Mouse (Mus musculus): ENCODE data around the gene Hdhd5.

DNA sequence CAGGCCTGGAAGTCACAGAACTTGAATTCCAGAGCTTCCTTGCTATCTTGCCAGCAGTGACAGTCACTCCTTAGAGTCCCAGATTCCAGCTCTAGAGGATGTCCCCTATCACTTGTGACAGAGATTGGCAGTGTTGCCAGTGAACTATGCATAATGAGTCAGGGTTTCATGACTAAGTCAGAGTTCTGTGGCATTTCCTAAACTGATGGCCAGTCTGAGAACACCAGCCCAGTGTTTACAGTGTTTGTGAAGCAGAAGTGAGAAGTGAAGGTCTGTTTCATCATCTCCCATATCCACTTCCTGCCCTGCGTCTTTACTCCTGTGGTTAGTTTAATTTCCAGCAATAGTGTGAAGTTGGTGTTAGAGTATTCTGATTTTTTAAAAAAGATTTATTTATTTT is 60.5 kb downstream of the Hdhd5 start:
- no peak for TF ChIP-seq CTCF (IDR thresholded peaks at IDR 0.05; ENCODE audit: low read depth, low read length)
- no peak for TF ChIP-seq POLR2A (IDR thresholded peaks at IDR 0.05; ENCODE audit: borderline replicate concordance, low read depth, low read length)
